Mouse (Mus musculus) MEL (cell line): ENCODE data around the gene Cfap43. TPM values are rescaled to one million over a fixed set of nuclear protein-coding genes. Genes with fewer than 3 reads are reported as not detected.
A peak's percentile ranks its signal among the peaks of the same experiment; 100 is the strongest.

Source experiments
- DNase-seq: peaks from one replicate; pipeline ENCODE4 v3.0.0; 2011; ENCODE audit warnings: low read depth, low spot score
- H3K27ac ChIP-seq: 2 replicates; pipeline ENCODE4 v1.5.1; 2012; ENCODE audit warnings: low read depth, mild to moderate bottlenecking, control low read depth, low read length, moderate library complexity; ENCODE audit not compliant: control insufficient read depth
- H3K27me3 ChIP-seq, 2 experiments: fragments of 150-350 bp in 1 of 2; sonication (generic) in 1 of 2; 2 replicates each; pipeline ENCODE4 v1.6.1; 2012; ENCODE audit warnings: low read length in 2 of 2, mild to moderate bottlenecking in 2 of 2, improper control_type of control experiment in 1 of 2, moderate library complexity in 1 of 2; ENCODE audit not compliant: insufficient read depth in 2 of 2, control insufficient read depth in 1 of 2
- H3K36me3 ChIP-seq, 2 experiments: 2 replicates each; pipeline ENCODE4 v1.6.1; 2012 to 2014; ENCODE audit warnings: low read length in 2 of 2, improper control_type of control experiment in 1 of 2, inconsistent platforms in 1 of 2, mild to moderate bottlenecking in 1 of 2; ENCODE audit not compliant: insufficient read depth in 2 of 2, control insufficient read depth in 1 of 2
- H3K4me1 ChIP-seq, 2 experiments: fragments of 150-350 bp in 1 of 2; sonication (generic) in 1 of 2; 2 replicates each; pipeline ENCODE4 v1.6.1; 2012; ENCODE audit warnings: low read length in 2 of 2, improper control_type of control experiment in 1 of 2, mild to moderate bottlenecking in 1 of 2; ENCODE audit not compliant: insufficient read depth in 2 of 2, control insufficient read depth in 1 of 2
- H3K4me3 ChIP-seq, 2 experiments: fragments of 150-350 bp in 1 of 2; sonication (generic) in 1 of 2; 2 replicates each; pipeline ENCODE4 v1.5.1; 2012; ENCODE audit warnings: low read depth in 2 of 2, low read length in 2 of 2, mild to moderate bottlenecking in 2 of 2, moderate library complexity in 2 of 2, control low read depth in 1 of 2, improper control_type of control experiment in 1 of 2; ENCODE audit not compliant: control insufficient read depth in 1 of 2, insufficient read depth in 1 of 2
- H3K79me2 ChIP-seq: 2 replicates; pipeline ENCODE4 v1.6.1; 2012; ENCODE audit warnings: mild to moderate bottlenecking, low read length, moderate library complexity; ENCODE audit not compliant: control insufficient read depth, poor library complexity, insufficient read depth
- H3K9ac ChIP-seq: 2 replicates; pipeline ENCODE4 v1.6.1; 2012; ENCODE audit warnings: low read depth, mild to moderate bottlenecking, control low read depth, low read length, moderate library complexity; ENCODE audit not compliant: control insufficient read depth, poor library complexity, severe bottlenecking
- H3K9me3 ChIP-seq: fragments of 150-350 bp; sonication (generic); replicated peaks from 2 replicates; pipeline ENCODE4 v1.6.1; 2012; ENCODE audit warnings: mild to moderate bottlenecking, low read length, improper control_type of control experiment, moderate library complexity; ENCODE audit not compliant: insufficient read depth
- CTCF ChIP-seq, 3 experiments: IDR thresholded peaks in 2 of 3; conservative IDR thresholded peaks in 1 of 3; 2 replicates each; pipeline ENCODE4 v1.5.1; 2011 to 2012; ENCODE audit warnings: low read length in 3 of 3, low read depth in 2 of 3, mild to moderate bottlenecking in 2 of 3, improper control_type of control experiment in 1 of 3, inconsistent platforms in 1 of 3, mixed read lengths in 1 of 3, moderate library complexity in 1 of 3; ENCODE audit not compliant: control insufficient read depth in 1 of 3, insufficient read depth in 1 of 3, poor library complexity in 1 of 3, severe bottlenecking in 1 of 3
- EP300 ChIP-seq, 2 experiments: IDR thresholded peaks; 2 replicates each; pipeline ENCODE4 v1.6.1; 2011; ENCODE audit warnings: improper control_type of control experiment in 2 of 2, low read length in 2 of 2, low read depth in 1 of 2, mild to moderate bottlenecking in 1 of 2
- ETS1 ChIP-seq: IDR thresholded peaks from 2 replicates; pipeline ENCODE4 v1.6.1; 2012; ENCODE audit warnings: low read depth, mild to moderate bottlenecking, inconsistent platforms, low read length, improper control_type of control experiment, moderate library complexity
- GABPA ChIP-seq: IDR thresholded peaks from 2 replicates; pipeline ENCODE4 v1.6.1; 2012; ENCODE audit warnings: low read depth, mild to moderate bottlenecking, inconsistent platforms, low read length, improper control_type of control experiment, moderate library complexity
- GATA1 ChIP-seq: IDR thresholded peaks from 2 replicates; pipeline ENCODE4 v1.6.1; 2011; ENCODE audit warnings: low read depth, low read length, improper control_type of control experiment
- JUND ChIP-seq: IDR thresholded peaks from 2 replicates; pipeline ENCODE4 v1.6.1; 2011; ENCODE audit warnings: low read depth, mild to moderate bottlenecking, improper control_type of control experiment, low read length
- MAFK ChIP-seq: IDR thresholded peaks from 2 replicates; pipeline ENCODE4 v1.6.1; 2011; ENCODE audit warnings: low read depth, mild to moderate bottlenecking, low read length, improper control_type of control experiment, borderline replicate concordance
- MAZ ChIP-seq: IDR thresholded peaks from 2 replicates; pipeline ENCODE4 v1.6.1; 2012; ENCODE audit warnings: low read depth, mild to moderate bottlenecking, inconsistent platforms, low read length, improper control_type of control experiment
- MXI1 ChIP-seq: IDR thresholded peaks from 2 replicates; pipeline ENCODE4 v1.6.1; 2011; ENCODE audit warnings: mild to moderate bottlenecking, low read depth, low read length, improper control_type of control experiment
- MYB ChIP-seq: IDR thresholded peaks from 2 replicates; pipeline ENCODE4 v1.6.1; 2011; ENCODE audit warnings: mild to moderate bottlenecking, low read depth, low read length, improper control_type of control experiment
- MYC ChIP-seq: IDR thresholded peaks from 2 replicates; pipeline ENCODE4 v1.6.1; 2011; ENCODE audit warnings: low read depth, mild to moderate bottlenecking, low read length, improper control_type of control experiment, moderate library complexity
- NELFE ChIP-seq: IDR thresholded peaks from 2 replicates; pipeline ENCODE4 v1.6.1; 2011; ENCODE audit warnings: low read depth, low read length, improper control_type of control experiment
- NRF1 ChIP-seq: IDR thresholded peaks from 2 replicates; pipeline ENCODE4 v1.6.1; 2014; ENCODE audit warnings: low read depth, mild to moderate bottlenecking, inconsistent platforms, low read length, improper control_type of control experiment, moderate library complexity; ENCODE audit not compliant: poor library complexity, insufficient read depth, severe bottlenecking
- RCOR1 ChIP-seq: IDR thresholded peaks from 2 replicates; pipeline ENCODE4 v1.6.1; 2012; ENCODE audit warnings: low read depth, mild to moderate bottlenecking, inconsistent platforms, low read length, improper control_type of control experiment
- TBP ChIP-seq: IDR thresholded peaks from 2 replicates; pipeline ENCODE4 v1.8.0; 2011; ENCODE audit warnings: low read depth, low read length, improper control_type of control experiment
- TCF12 ChIP-seq: IDR thresholded peaks from 2 replicates; pipeline ENCODE4 v1.6.1; 2014; ENCODE audit warnings: low read depth, mild to moderate bottlenecking, inconsistent platforms, low read length, improper control_type of control experiment, moderate library complexity
- polyA plus RNA-seq, 2 experiments: library from polyadenylated mRNA; stranded (reverse) in 1 of 2; unstranded in 1 of 2; fragments of >175 nt in 1 of 2; fragments of >200 nt in 1 of 2; gene quantifications; 2 replicates each; pipeline versions ENCODE4 v1.2.1 to v1.2.4; 2012; ENCODE audit warnings: low replicate concordance in 2 of 2, low read depth in 1 of 2; ENCODE audit not compliant: insufficient read length in 2 of 2, insufficient read depth in 1 of 2, missing spikeins in 1 of 2
- total RNA-seq: library from RNA; depleted of rRNA; stranded (reverse); fragments of 300-350 nt; gene quantifications from 2 replicates; pipeline ENCODE4 v1.2.3, GENCODE M21; 2012

Gene Cfap43
- total and polyA plus RNA-seq, 3 experiments, result 0.10 to 0.12 TPM; not detected in 1

GRCm38 (mm10) chr19:47722471-47722870 lies 196.6 kb downstream of the Cfap43 start:
- H3K79me2 ChIP-seq, result no peaks in the 10 kb centered on the region
- no peaks in the 10 kb centered on the region for H3K27me3 ChIP-seq
- H3K4me3 ChIP-seq, result no peak overlapping the region
- no peak overlapping the region for H3K27ac ChIP-seq
- no peak overlapping the region for H3K9ac ChIP-seq
- H3K9me3 ChIP-seq, result no peaks in the 10 kb centered on the region
- peaks cover 0 to 3% of the 10 kb centered on the region in 2 experiments; a peak in 1 of 4 replicates for H3K36me3 ChIP-seq
- no peak for TF ChIP-seq NRF1
- no peak for TF ChIP-seq ETS1
- no peak for TF ChIP-seq CTCF (IDR thresholded peaks at IDR 0.05 in 2 of 3, conservative IDR thresholded peaks at IDR 0.05 in 1 of 3; ENCODE audit: control insufficient read depth in 1 of 3, insufficient read depth in 1 of 3, low read depth in 2 of 3, low read length in 3 of 3, poor library complexity in 1 of 3, severe bottlenecking in 1 of 3)
- TF ChIP-seq MYB, result no peak
- TF ChIP-seq GABPA, result no peak
- TF ChIP-seq TBP, result no peak
- no peak for TF ChIP-seq MYC
- no peak for DNase-seq
- peaks cover 0 to 5% of the 10 kb centered on the region in 2 experiments; a peak in 2 of 4 replicates for H3K4me1 ChIP-seq

- no peak overlapping the region for H3K27ac ChIP-seq
- H3K4me1 ChIP-seq, result peaks cover 0 to 5% of the 10 kb centered on the region in 2 experiments; a peak in 2 of 4 replicates
- TF ChIP-seq RCOR1, result no peak
- 0 out of 2 replicates have a peak, but pooled peaks have one; percentile 28 for TF ChIP-seq TCF12
- TF ChIP-seq MYC, result no peak
- TF ChIP-seq NELFE, result no peak
- TF ChIP-seq MAZ, result no peak
- peak; percentile 60; the same call in 1 of the 2 replicates for TF ChIP-seq MYB
- no peak for TF ChIP-seq TBP
- TF ChIP-seq MAFK, result no peak
- 0 out of 2 replicates have a peak, but pooled peaks have one; percentile 6 for TF ChIP-seq GATA1
- no peak for TF ChIP-seq MXI1
- TF ChIP-seq JUND, result no peak
- TF ChIP-seq EP300 (IDR thresholded peaks at IDR 0.05; ENCODE audit: low read depth in 1 of 2, low read length in 2 of 2), result peak in 1 of 2 experiments; percentile 47; a peak in 2 of 4 replicates
- no peaks in the 10 kb centered on the region for H3K9me3 ChIP-seq
- peaks cover 0 to 3% of the 10 kb centered on the region in 2 experiments; a peak in 1 of 4 replicates for H3K36me3 ChIP-seq
- H3K9ac ChIP-seq, result no peak overlapping the region
- peak; percentile 62 for DNase-seq
- H3K4me3 ChIP-seq, result no peak overlapping the region
- no peaks in the 10 kb centered on the region for H3K79me2 ChIP-seq
- H3K27me3 ChIP-seq, result peaks cover 0 to 2% of the 10 kb centered on the region in 2 experiments; a peak in 1 of 4 replicates
These were observed 199.9 kb downstream of the Cfap43 start for GRCm38 (mm10) chr19:47719147-47719546.
